Mouse (Mus musculus) limb, embryonic 15.5 days (tissue): ENCODE data around the gene Bphl. TPM values are rescaled to one million over a fixed set of nuclear protein-coding genes. Genes with fewer than 3 reads are reported as not detected.

Experiments
- ATAC-seq: fragments of 200-750 bp; cut with Nextera tagmentation; 2 replicates; pipeline ENCODE4 v1.8.0; 2017; ENCODE audit warnings: low read depth, moderate TSS enrichment; ENCODE audit not compliant: insufficient number of reproducible peaks, low FRiP score, low TSS enrichment
- H3K27ac ChIP-seq: fragments of 300-500 bp; sonication (generic); 2 replicates; pipeline ENCODE4 v1.5.1; 2015; ENCODE audit warnings: moderate library complexity, mild to moderate bottlenecking, inconsistent platforms
- H3K27me3 ChIP-seq: fragments of 300-500 bp; sonication (generic); 2 replicates; pipeline ENCODE4 v1.6.1; 2015; ENCODE audit warnings: inconsistent platforms
- H3K36me3 ChIP-seq: fragments of 300-500 bp; sonication (generic); 2 replicates; pipeline ENCODE4 v1.6.1; 2015; ENCODE audit warnings: inconsistent platforms
- H3K4me1 ChIP-seq: fragments of 300-500 bp; sonication (generic); 2 replicates; pipeline ENCODE4 v1.6.1; 2015; ENCODE audit warnings: inconsistent platforms
- H3K4me2 ChIP-seq: fragments of 300-500 bp; sonication (generic); 2 replicates; pipeline ENCODE4 v1.6.1; 2015; ENCODE audit warnings: mild to moderate bottlenecking, inconsistent platforms
- H3K4me3 ChIP-seq: fragments of 300-500 bp; sonication (generic); 2 replicates; pipeline ENCODE4 v1.5.1; 2015; ENCODE audit warnings: mild to moderate bottlenecking, inconsistent platforms
- H3K9ac ChIP-seq: fragments of 300-500 bp; sonication (generic); 2 replicates; pipeline ENCODE4 v1.6.1; 2015; ENCODE audit warnings: inconsistent platforms
- H3K9me3 ChIP-seq: fragments of 300-500 bp; sonication (generic); 2 replicates; pipeline ENCODE4 v1.6.1; 2016; ENCODE audit warnings: inconsistent platforms
- WGBS: fragments of 180-500 bp; shearing (Covaris S2); methylation state at CpG from one replicate; pipeline ENCODE4 v1.1.7; 2015; 5-methylcytosine and 5-hydroxymethylcytosine counted together
- polyA plus RNA-seq: library from polyadenylated mRNA; unstranded; fragments of >200 nt; fragmentation: Nextera tagmentation; extraction: Ambion mirVana; gene quantifications from 2 replicates; pipeline ENCODE4 v1.2.1, GENCODE M21; 2015

The Bphl gene
- polyA plus RNA-seq, 1 experiment from 2014 or later, result 38.9 TPM

GRCm38 (mm10) chr13:34096455-34096854 is 59.1 kb downstream of the Bphl start:
- no peaks in the 10 kb centered on the region for H3K27me3 ChIP-seq
- no peaks in the 10 kb centered on the region for H3K36me3 ChIP-seq
- H3K9ac ChIP-seq, result no peak overlapping the region
- no peak overlapping the region for H3K4me2 ChIP-seq
- H3K4me3 ChIP-seq, result no peak overlapping the region
- no peak for ATAC-seq
- 0 out of 2 replicates have a peak, but pooled peaks cover 4% of the 10 kb centered on the region for H3K4me1 ChIP-seq
- no peaks in the 10 kb centered on the region for H3K9me3 ChIP-seq
- 56% methylated on average over 4 of the region's 4 CpGs for WGBS
- 0 out of 2 replicates have a peak overlapping the region, but pooled peaks have one; percentile 17 for H3K27ac ChIP-seq

GRCm38 (mm10) chr13:34097086-34097485 is 59.7 kb downstream of the Bphl start:
- WGBS, result 79% methylated on average over 3 of the region's 3 CpGs
- no peak overlapping the region for H3K27ac ChIP-seq
- ATAC-seq, result no peak

GRCm38 (mm10) chr13:34100733-34101132 is 63.3 kb downstream of the Bphl start:
- H3K27ac ChIP-seq, result no peak overlapping the region
- no peak overlapping the region for H3K4me2 ChIP-seq
- H3K4me1 ChIP-seq, result 0 out of 2 replicates have a peak, but pooled peaks cover 4% of the 10 kb centered on the region
- H3K4me3 ChIP-seq, result no peak overlapping the region
- H3K27me3 ChIP-seq, result no peaks in the 10 kb centered on the region
- H3K36me3 ChIP-seq, result no peaks in the 10 kb centered on the region
- H3K9me3 ChIP-seq, result no peaks in the 10 kb centered on the region
- no peak for ATAC-seq
- H3K9ac ChIP-seq, result no peak overlapping the region
- 82% methylated on average over 3 of the region's 3 CpGs for WGBS

More at GRCm38 (mm10) chr13:34097086-34097485, 59.7 kb downstream of the Bphl start:
- no peak overlapping the region for H3K4me2 ChIP-seq
- H3K4me3 ChIP-seq, result no peak overlapping the region
- no peaks in the 10 kb centered on the region for H3K36me3 ChIP-seq
- H3K9ac ChIP-seq, result no peak overlapping the region
- H3K9me3 ChIP-seq, result no peaks in the 10 kb centered on the region
- no peaks in the 10 kb centered on the region for H3K27me3 ChIP-seq
- H3K4me1 ChIP-seq, result 0 out of 2 replicates have a peak, but pooled peaks cover 4% of the 10 kb centered on the region

- Histone ChIP-seq H3K4me2 (no peak overlapping the region), H3K9me3 (no peaks in the 10 kb centered on the region), H3K36me3 (no peaks in the 10 kb centered on the region), H3K27me3 (no peaks in the 10 kb centered on the region), H3K27ac (no peak overlapping the region), H3K4me3 (no peak overlapping the region), H3K9ac (no peak overlapping the region), H3K4me1 (0 out of 2 replicates have a peak, but pooled peaks cover under 1% of the 10 kb centered on the region)
- 95% methylated on average over 10 of the region's 10 CpGs for WGBS
- no peak for ATAC-seq
Measured at GRCm38 (mm10) chr13:34101247-34101646, 63.9 kb downstream of the Bphl start.

- Histone ChIP-seq H3K9me3 (no peaks in the 10 kb centered on the region), H3K36me3 (no peaks in the 10 kb centered on the region), H3K4me2 (no peak overlapping the region), H3K9ac (no peak overlapping the region), H3K4me1 (no peaks in the 10 kb centered on the region), H3K27me3 (no peaks in the 10 kb centered on the region), H3K4me3 (no peak overlapping the region), H3K27ac (no peak overlapping the region)
- ATAC-seq, result no peak
- 84% methylated on average over 9 of the region's 9 CpGs for WGBS
Measured at GRCm38 (mm10) chr13:34101908-34102307, 64.5 kb downstream of the Bphl start.

GRCm38 (mm10) chr13:34105364-34105763 is 68.0 kb downstream of the Bphl start:
- H3K27me3 ChIP-seq, result no peaks in the 10 kb centered on the region
- no peak for ATAC-seq
- no peaks in the 10 kb centered on the region for H3K4me1 ChIP-seq
- no peaks in the 10 kb centered on the region for H3K9me3 ChIP-seq
- no peaks in the 10 kb centered on the region for H3K36me3 ChIP-seq
- H3K4me3 ChIP-seq, result no peak overlapping the region
- no peak overlapping the region for H3K27ac ChIP-seq
- no peak overlapping the region for H3K9ac ChIP-seq
- H3K4me2 ChIP-seq, result no peak overlapping the region
- 81% methylated on average over 1 of the region's 1 CpGs for WGBS

GRCm38 (mm10) chr13:34106256-34106655 is 68.9 kb downstream of the Bphl start:
- Histone ChIP-seq H3K36me3 (no peaks in the 10 kb centered on the region), H3K9ac (no peak overlapping the region), H3K27ac (no peak overlapping the region), H3K4me3 (no peak overlapping the region), H3K27me3 (no peaks in the 10 kb centered on the region), H3K4me2 (no peak overlapping the region), H3K4me1 (no peaks in the 10 kb centered on the region), H3K9me3 (no peaks in the 10 kb centered on the region)
- 82% methylated on average over 2 of the region's 2 CpGs for WGBS
- ATAC-seq, result no peak

GRCm38 (mm10) chr13:34106999-34107398 is 69.6 kb downstream of the Bphl start:
- H3K27ac ChIP-seq, result no peak overlapping the region
- H3K36me3 ChIP-seq, result no peaks in the 10 kb centered on the region
- H3K4me1 ChIP-seq, result no peaks in the 10 kb centered on the region
- no peak overlapping the region for H3K9ac ChIP-seq
- H3K4me2 ChIP-seq, result no peak overlapping the region
- no peak overlapping the region for H3K4me3 ChIP-seq
- H3K27me3 ChIP-seq, result no peaks in the 10 kb centered on the region
- WGBS, result 86% methylated on average over 1 of the region's 1 CpGs
- no peaks in the 10 kb centered on the region for H3K9me3 ChIP-seq
- no peak for ATAC-seq

GRCm38 (mm10) chr13:34109035-34109676 is 71.8 kb downstream of the Bphl start:
- Histone ChIP-seq H3K36me3 (no peaks in the 10 kb centered on the region), H3K4me1 (no peaks in the 10 kb centered on the region), H3K9me3 (no peaks in the 10 kb centered on the region), H3K4me2 (no peak overlapping the region), H3K4me3 (no peak overlapping the region), H3K27me3 (no peaks in the 10 kb centered on the region), H3K27ac (no peak overlapping the region), H3K9ac (no peak overlapping the region)
- WGBS, result 84% methylated on average over 4 of the region's 4 CpGs
- ATAC-seq, result no peak

- H3K4me2 ChIP-seq, result no peak overlapping the region
- ATAC-seq, result no peak
- H3K27me3 ChIP-seq, result no peaks in the 10 kb centered on the region
- no peaks in the 10 kb centered on the region for H3K36me3 ChIP-seq
- H3K9ac ChIP-seq, result no peak overlapping the region
- WGBS, result 70% methylated on average over 4 of the region's 4 CpGs
- no peaks in the 10 kb centered on the region for H3K4me1 ChIP-seq
- H3K27ac ChIP-seq, result no peak overlapping the region
- H3K9me3 ChIP-seq, result no peaks in the 10 kb centered on the region
- no peak overlapping the region for H3K4me3 ChIP-seq
Measured at GRCm38 (mm10) chr13:34109677-34110058, 72.3 kb downstream of the Bphl start.

GRCm38 (mm10) chr13:34111019-34111418 is 73.6 kb downstream of the Bphl start:
- Histone ChIP-seq H3K9me3 (no peaks in the 10 kb centered on the region), H3K4me3 (no peak overlapping the region), H3K27me3 (no peaks in the 10 kb centered on the region), H3K9ac (no peak overlapping the region), H3K36me3 (no peaks in the 10 kb centered on the region), H3K27ac (no peak overlapping the region), H3K4me1 (no peaks in the 10 kb centered on the region), H3K4me2 (no peak overlapping the region)
- WGBS, result 65% methylated on average over 5 of the region's 5 CpGs
- no peak for ATAC-seq

GRCm38 (mm10) chr13:34111878-34112277 is 74.5 kb downstream of the Bphl start:
- H3K4me2 ChIP-seq, result no peak overlapping the region
- H3K9ac ChIP-seq, result no peak overlapping the region
- H3K27me3 ChIP-seq, result no peaks in the 10 kb centered on the region
- H3K36me3 ChIP-seq, result no peaks in the 10 kb centered on the region
- H3K4me3 ChIP-seq, result no peak overlapping the region
- H3K4me1 ChIP-seq, result no peaks in the 10 kb centered on the region
- no peak overlapping the region for H3K27ac ChIP-seq
- no peak for ATAC-seq
- WGBS, result 78% methylated on average over 3 of the region's 3 CpGs
- H3K9me3 ChIP-seq, result no peaks in the 10 kb centered on the region
